Mouse (Mus musculus) mouse embryonic stem cell (cell line): ENCODE results near the gene Six6.

ENCODE experiments used
- in situ Hi-C, 2 experiments: fragments of 300-500 bp; cut with MboI; formaldehyde crosslinking; loops; 1 replicate in 1 of 2; 3 replicates in 1 of 2; pipeline ENCODE4 v1.14.3; 2019 to 2020; ENCODE audit warnings: low sequenced_read_pairs in 2 of 2, low pct_unique_long_range_greater_than_20kb in 1 of 2, mixed read lengths in 1 of 2; ENCODE audit not compliant: unreplicated experiment in 1 of 2

Gene Six6

GRCm38 (mm10) chr12:72939616-72940015 is at the start of gene Six6:
Gene Six6, plus strand, starts transcription at chr12:72939892.
- in situ Hi-C loops, result no loop called here

- in situ Hi-C loops, result no loop called here
Measured at GRCm38 (mm10) chr12:72917159-72917993, 22.3 kb upstream of the Six6 start.

- in situ Hi-C loops, result no loop called here
Measured at GRCm38 (mm10) chr12:72936751-72937150, 2.9 kb upstream of the Six6 start.

- in situ Hi-C loops, result no loop called here
Measured at GRCm38 (mm10) chr12:72937537-72938120, 2.1 kb upstream of the Six6 start.

- in situ Hi-C loops, result no loop called here
Measured at GRCm38 (mm10) chr12:72938176-72938575, 1.5 kb upstream of the Six6 start.

GRCm38 (mm10) chr12:72938600-72939490 is 847 bp upstream of the Six6 start:
- in situ Hi-C loops, result no loop called here

- in situ Hi-C loops, result no loop called here
Measured at GRCm38 (mm10) chr12:72940071-72940821, 554 bp downstream of the Six6 start, which contains the start of gene 4930447C04Rik. Gene 4930447C04Rik, minus strand, starts transcription at chr12:72940774.

GRCm38 (mm10) chr12:72940822-72941397 is 1.2 kb downstream of the Six6 start:
- in situ Hi-C loops, result no loop called here

GRCm38 (mm10) chr12:72941398-72942051 is 1.8 kb downstream of the Six6 start:
- in situ Hi-C loops, result no loop called here

- in situ Hi-C loops, result no loop called here
Measured at GRCm38 (mm10) chr12:72942171-72942570, 2.5 kb downstream of the Six6 start.

GRCm38 (mm10) chr12:72943574-72944110 is 4.0 kb downstream of the Six6 start:
- in situ Hi-C loops, result no loop called here

GRCm38 (mm10) chr12:72944411-72945225 is 4.9 kb downstream of the Six6 start:
- in situ Hi-C loops, result no loop called here

GRCm38 (mm10) chr12:72945301-72946063 is 5.8 kb downstream of the Six6 start:
- in situ Hi-C loops, result no loop called here

GRCm38 (mm10) chr12:72946064-72946395 is 6.3 kb downstream of the Six6 start:
- in situ Hi-C loops, result no loop called here

GRCm38 (mm10) chr12:72946805-72947204 is 7.1 kb downstream of the Six6 start:
- in situ Hi-C loops, result no loop called here

- in situ Hi-C loops, result no loop called here
Measured at GRCm38 (mm10) chr12:72947335-72947734, 7.6 kb downstream of the Six6 start.
